Mouse (Mus musculus) cerebellum, adult 2 months (tissue): Measurements from ENCODE around the gene G6pc3. TPM values are rescaled to one million over a fixed set of nuclear protein-coding genes. Genes with fewer than 3 reads are reported as not detected.
"Not testable (repeated sequence)": the region's sequence is repeated elsewhere in the genome, so short reads cannot be mapped to it uniquely, and the experiment has no call there.

Experiments used
- DNase-seq, 2 experiments: peaks; one replicate each; pipeline ENCODE4 v3.0.0; 2021
- H3K27ac ChIP-seq: fragments of 200-500 bp; 2 replicates; pipeline ENCODE4 v1.5.1; 2012; ENCODE audit warnings: low read length, control low read depth, inconsistent platforms; ENCODE audit not compliant: insufficient read depth
- H3K27me3 ChIP-seq: fragments of 200-500 bp; 2 replicates; pipeline ENCODE4 v1.6.1; 2012; ENCODE audit warnings: inconsistent platforms, mild to moderate bottlenecking, low read length, moderate library complexity; ENCODE audit not compliant: control insufficient read depth, insufficient read depth
- H3K4me1 ChIP-seq: fragments of 200-500 bp; 2 replicates; pipeline ENCODE4 v1.6.1; 2011; ENCODE audit warnings: low read length; ENCODE audit not compliant: control insufficient read depth, insufficient read depth
- H3K4me3 ChIP-seq: fragments of 200-500 bp; replicated peaks from 2 replicates; pipeline ENCODE3; 2011; ENCODE audit warnings: mild to moderate bottlenecking, low read depth, low read length, control low read depth; ENCODE audit not compliant: insufficient read depth
- CTCF ChIP-seq: fragments of 200-500 bp; IDR thresholded peaks from 2 replicates; pipeline ENCODE4 v1.5.1; 2011; ENCODE audit warnings: low read depth, mild to moderate bottlenecking, control low read depth, low read length, moderate library complexity, borderline replicate concordance; ENCODE audit not compliant: insufficient read depth
- POLR2A ChIP-seq: fragments of 200-500 bp; IDR thresholded peaks from 2 replicates; pipeline ENCODE4 v1.6.1; 2011; ENCODE audit warnings: low read length, control low read depth, borderline replicate concordance; ENCODE audit not compliant: insufficient read depth
- WGBS: fragments of 180-500 bp; shearing (Covaris S2); methylation state at CpG from one replicate; pipeline ENCODE4 v1.1.7; 2018; 5-methylcytosine and 5-hydroxymethylcytosine counted together
- polyA plus RNA-seq: library from polyadenylated mRNA; depleted of rRNA; stranded (reverse); fragments of >200 nt; gene quantifications from 2 replicates; pipeline ENCODE4 v1.2.3, GENCODE M21; 2012

The G6pc3 gene
- polyA plus RNA-seq, 1 experiment = 120 TPM

DNA sequence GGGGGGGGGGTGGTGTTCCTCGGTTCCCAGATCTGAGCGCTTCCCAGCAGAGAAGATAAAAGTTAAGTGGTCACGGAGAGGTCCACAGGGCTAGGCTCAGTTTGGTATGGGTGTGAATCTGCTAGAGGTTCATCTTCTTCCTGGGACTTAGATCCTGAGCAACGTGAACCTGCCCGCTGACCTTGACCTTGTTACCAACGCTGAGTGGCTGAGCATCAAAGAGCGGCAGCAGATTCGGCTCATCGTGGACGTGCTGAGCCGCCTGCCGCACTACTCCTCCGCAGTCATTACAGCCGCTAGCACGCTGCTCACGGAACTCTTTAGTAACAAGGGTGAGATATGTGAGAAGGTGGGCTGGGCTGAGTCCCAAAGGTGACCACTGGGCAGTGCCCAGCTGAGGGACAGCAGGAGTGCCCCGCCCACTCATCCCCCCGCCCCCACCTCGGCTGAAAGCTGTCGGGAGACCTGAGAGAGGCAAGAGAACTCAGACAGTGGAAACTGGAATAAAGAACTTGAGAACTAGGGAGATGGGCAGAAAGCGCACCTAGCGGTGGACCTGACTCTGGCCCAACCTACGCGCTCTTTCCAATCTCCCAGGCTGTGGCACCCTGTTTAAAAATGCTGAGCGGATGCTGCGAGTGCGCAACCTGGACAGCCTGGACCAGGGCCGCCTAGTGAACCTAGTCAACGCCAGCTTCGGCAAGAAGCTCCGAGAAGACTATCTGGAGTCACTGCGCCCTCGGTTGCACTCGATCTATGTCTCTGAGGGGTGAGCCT lies 42.0 kb upstream of the G6pc3 start:
- H3K4me3 ChIP-seq = no peak overlapping the region
- no peak overlapping the region for H3K27ac ChIP-seq
- H3K4me1 ChIP-seq = no peaks in the 10 kb centered on the region
- DNase-seq = no peak
- H3K27me3 ChIP-seq = peaks cover 3% of the 10 kb centered on the region; the same call in 1 of the 2 replicates
- no peak for TF ChIP-seq CTCF
- WGBS = 15% methylated on average over 34 of the region's 34 CpGs

DNA sequence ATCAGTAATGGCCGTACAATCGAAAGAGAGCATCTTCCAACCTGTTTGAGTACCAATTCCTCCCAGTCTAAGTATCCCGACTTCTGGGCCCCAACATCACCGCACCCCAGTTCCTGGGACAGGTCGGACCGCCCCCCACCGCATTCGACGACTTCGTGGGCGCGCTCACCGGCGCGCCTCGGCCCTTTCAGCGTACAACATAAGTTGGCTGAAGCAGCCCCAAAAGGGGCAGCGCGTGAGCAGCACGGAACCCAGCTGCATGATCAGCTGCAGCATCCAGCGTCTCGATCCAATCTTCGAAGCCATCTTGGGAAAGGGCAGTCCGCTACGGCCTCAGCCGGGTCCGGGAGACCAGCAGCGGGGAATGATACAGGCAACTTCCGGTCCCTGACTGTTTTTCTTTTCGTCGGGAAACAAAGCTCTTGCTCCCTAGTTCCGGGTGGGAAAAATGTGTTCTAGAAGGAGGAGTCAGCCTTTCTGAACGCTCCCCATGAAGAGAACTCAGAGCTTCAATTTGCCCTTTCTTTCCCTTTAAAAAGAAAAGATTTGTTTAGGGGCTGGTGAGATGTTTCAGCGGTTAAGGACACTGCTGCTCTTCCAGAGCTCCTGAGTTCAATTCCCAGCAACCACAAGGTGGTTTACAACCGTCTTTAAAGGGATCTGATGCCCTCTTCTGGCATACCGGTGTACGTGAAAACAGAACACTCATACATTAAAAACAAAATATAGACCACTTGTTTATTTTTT lies 33.2 kb upstream of the G6pc3 start, which contains the start of gene Tmem101:
Gene Tmem101, minus strand, starts transcription at position 366 of the 747 bp plus-strand sequence.
- DNase-seq = peak; percentile 88 to 90
- H3K4me3 ChIP-seq = peak within 1 kb of the TSS; percentile 94
- peak within 1 kb of the TSS; percentile 52; the same call in 1 of the 2 replicates for H3K27ac ChIP-seq
- TF ChIP-seq POLR2A (peak; percentile 70; the same call in 1 of the 2 replicates), CTCF (no peak; the same call in 1 of the 2 replicates)
- H3K4me1 ChIP-seq = peaks cover 8% of the 10 kb centered on the region; the same call in 1 of the 2 replicates
- under 1% methylated on average over 37 of the region's 37 CpGs for WGBS
- H3K27me3 ChIP-seq = no peaks in the 10 kb centered on the region

DNA sequence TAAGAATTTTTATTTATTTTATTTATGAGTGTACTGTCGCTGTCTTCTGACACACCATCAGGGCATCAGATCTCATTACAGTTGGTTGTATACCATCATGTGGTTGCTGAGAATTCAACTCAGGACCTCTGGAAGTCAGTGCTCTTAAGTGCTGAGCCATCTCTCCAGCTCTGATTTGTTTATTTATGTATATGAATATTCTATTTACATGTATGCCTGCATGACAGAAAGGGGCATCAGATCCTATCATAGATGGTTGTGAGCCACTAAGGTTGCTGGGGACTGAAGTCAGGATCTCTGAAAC lies 32.7 kb upstream of the G6pc3 start:
- 8% methylated on average over 1 of the region's 1 CpGs for WGBS
- Histone ChIP-seq H3K27me3 (no peaks in the 10 kb centered on the region), H3K4me1 (peaks cover 8% of the 10 kb centered on the region; the same call in 1 of the 2 replicates), H3K4me3 (no peak overlapping the region), H3K27ac (no peak overlapping the region)
- TF ChIP-seq POLR2A (no peak), CTCF (no peak)
- no peak for DNase-seq

DNA sequence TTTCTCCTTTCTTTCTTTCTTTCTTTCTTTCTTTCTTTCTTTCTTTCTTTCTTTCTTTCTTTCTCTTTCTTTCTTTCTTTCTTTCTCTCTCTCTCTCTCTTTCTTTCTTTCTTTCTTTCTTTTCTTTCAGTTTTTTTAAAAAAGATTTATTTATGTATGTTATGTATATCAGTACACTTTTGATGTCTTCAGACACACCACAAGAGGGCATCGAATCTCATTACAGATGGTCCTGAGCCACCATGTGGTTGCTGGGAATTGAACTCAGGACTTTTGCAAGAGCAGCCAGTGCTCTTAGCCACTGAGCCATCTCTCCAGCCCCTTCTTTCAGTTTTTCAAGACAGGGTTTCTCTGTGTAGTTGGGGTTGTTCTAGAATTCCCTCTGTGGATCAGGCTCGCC lies 31.4 kb upstream of the G6pc3 start:
- not testable (repeated sequence) for H3K4me3 ChIP-seq, H3K27me3 ChIP-seq, H3K27ac ChIP-seq, H3K4me1 ChIP-seq, DNase-seq
- 92% methylated on average over 2 of the region's 2 CpGs for WGBS

DNA sequence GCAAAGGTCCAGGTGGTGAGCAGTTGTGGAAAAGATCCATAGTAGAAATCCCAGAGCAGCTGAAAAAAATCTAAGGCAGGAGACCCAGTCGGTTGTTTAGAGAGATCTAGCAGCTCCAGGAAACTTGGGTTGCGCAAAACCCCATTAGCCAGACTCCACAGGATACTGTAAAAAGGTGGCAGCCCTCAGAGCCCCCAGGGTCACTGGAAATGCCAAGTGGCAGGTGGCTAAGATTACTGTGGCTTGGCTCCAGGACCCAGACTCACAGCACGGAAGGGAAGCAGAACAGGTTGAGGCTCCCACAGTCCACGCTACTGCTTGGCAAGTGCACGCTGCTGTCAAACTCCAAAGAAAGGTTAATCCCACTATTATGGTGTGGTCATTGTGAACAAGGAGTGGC lies 29.6 kb upstream of the G6pc3 start:
- no peak overlapping the region for H3K4me3 ChIP-seq
- 10% methylated on average over 5 of the region's 5 CpGs for WGBS
- H3K27ac ChIP-seq = no peak overlapping the region
- H3K27me3 ChIP-seq = no peaks in the 10 kb centered on the region
- peaks cover 8% of the 10 kb centered on the region; the same call in 1 of the 2 replicates for H3K4me1 ChIP-seq
- DNase-seq = peak; percentile 83 to 91
- no peak for TF ChIP-seq CTCF
- no peak for TF ChIP-seq POLR2A

DNA sequence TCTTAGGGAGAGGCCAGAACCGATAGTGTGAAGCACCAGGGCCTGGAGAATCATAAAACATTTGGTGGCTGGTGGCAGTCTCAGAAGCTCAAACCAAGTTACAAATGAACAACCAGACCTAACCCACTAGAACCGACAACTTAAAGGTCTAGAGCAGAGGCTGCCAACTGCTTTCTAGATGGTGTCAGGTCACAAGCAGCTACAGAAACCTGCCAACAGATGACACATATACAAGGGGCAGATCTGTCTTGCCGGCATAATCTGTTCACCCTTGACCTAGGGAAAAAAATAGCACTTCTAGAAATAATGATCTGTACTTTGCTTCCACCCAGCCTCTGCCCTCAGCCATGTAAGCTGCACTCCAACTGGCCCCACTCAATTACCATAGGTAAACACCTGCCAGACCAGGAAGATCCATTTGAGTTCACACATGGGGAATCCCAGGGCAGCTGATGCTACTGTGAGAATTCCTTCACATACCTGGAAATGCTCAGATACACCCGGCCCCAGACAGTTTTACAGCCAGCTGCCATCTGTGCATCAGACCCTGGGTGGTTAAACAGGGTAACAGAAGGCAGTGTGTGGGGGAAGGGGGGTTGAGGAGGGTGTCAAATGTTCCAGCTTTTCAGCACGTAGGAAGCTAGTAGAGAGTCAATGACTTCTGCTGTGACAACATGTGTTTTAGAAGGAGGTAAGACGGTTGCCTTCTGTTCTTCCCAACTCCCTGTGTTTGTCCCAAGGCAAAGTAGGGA lies 23.3 kb upstream of the G6pc3 start:
- peak overlapping the region; percentile 28; the same call in 1 of the 2 replicates for H3K27ac ChIP-seq
- 18% methylated on average over 6 of the region's 6 CpGs for WGBS
- peak; percentile 58 to 78 for DNase-seq
- H3K27me3 ChIP-seq = no peaks in the 10 kb centered on the region
- H3K4me1 ChIP-seq = peaks cover 30% of the 10 kb centered on the region
- TF ChIP-seq POLR2A (no peak), CTCF (no peak)
- H3K4me3 ChIP-seq = no peak overlapping the region

DNA sequence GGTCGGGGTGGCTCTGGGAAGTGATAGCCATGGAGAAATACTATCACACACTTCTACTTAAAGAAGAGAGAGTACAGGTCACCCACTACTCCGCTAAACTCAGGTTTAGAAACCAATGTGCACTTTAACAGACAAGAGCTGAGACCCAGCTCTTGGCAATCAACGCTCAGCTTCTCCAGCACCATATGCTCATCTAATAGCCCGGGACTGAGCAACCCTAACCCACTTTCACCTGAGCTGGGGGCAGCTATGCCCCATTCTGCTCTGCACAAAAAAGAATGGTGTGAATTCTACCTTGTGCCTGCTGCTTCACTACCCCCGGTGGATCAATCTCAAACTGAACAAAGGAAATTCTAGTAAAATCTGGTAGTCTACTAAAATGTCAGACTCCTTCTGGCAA lies 21.9 kb upstream of the G6pc3 start:
- peak; percentile 38 to 66 for DNase-seq
- H3K4me3 ChIP-seq = no peak overlapping the region
- no peak overlapping the region for H3K27ac ChIP-seq
- WGBS = 23% methylated on average over 5 of the region's 5 CpGs
- TF ChIP-seq POLR2A (no peak), CTCF (no peak)
- H3K27me3 ChIP-seq = no peaks in the 10 kb centered on the region
- H3K4me1 ChIP-seq = peaks cover 30% of the 10 kb centered on the region

DNA sequence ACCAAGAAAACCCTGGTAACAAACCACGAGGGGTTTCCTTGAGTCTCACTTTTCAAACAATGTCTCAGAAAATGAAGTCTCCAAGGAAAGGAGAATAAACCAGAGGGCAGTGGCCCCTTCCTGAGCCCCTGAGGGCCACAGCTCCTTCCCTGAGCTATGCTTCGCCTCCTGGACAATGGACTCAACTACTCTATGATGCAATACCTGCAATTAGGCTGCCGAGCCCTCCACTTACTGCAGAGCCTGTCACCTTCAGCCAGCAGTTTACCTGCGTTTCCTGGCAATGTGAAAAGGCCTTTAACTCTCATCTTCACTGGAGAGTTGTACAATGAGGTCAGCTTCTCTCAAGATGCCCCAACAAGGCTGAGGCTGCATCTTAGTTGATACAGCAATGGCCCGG lies 20.7 kb upstream of the G6pc3 start:
- no peak for DNase-seq
- TF ChIP-seq POLR2A (no peak), CTCF (no peak)
- WGBS = 90% methylated on average over 5 of the region's 5 CpGs

More for the DNA sequence above, 20.7 kb upstream of the G6pc3 start:
- no peak overlapping the region for H3K4me3 ChIP-seq
- H3K4me1 ChIP-seq = peaks cover 30% of the 10 kb centered on the region
- H3K27ac ChIP-seq = no peak overlapping the region
- no peaks in the 10 kb centered on the region for H3K27me3 ChIP-seq
